Mouse (Mus musculus) forebrain, embryonic 13.5 days (tissue): ENCODE results near the gene Tarsl2. TPM values are rescaled to one million over a fixed set of nuclear protein-coding genes. Genes with fewer than 3 reads are reported as not detected.

Experiments
- ATAC-seq: fragments of 200-750 bp; cut with Nextera tagmentation; 2 replicates; pipeline ENCODE4 v1.8.0; 2017
- H3K27ac ChIP-seq: fragments of 300-500 bp; sonication (generic); 2 replicates; pipeline ENCODE4 v1.5.1; 2015; ENCODE audit warnings: inconsistent platforms, mild to moderate bottlenecking, moderate library complexity
- H3K27me3 ChIP-seq: fragments of 300-500 bp; sonication (generic); 2 replicates; pipeline ENCODE4 v1.6.1; 2015; ENCODE audit warnings: mild to moderate bottlenecking, inconsistent platforms
- H3K36me3 ChIP-seq: fragments of 300-500 bp; sonication (generic); 2 replicates; pipeline ENCODE4 v1.6.1; 2015; ENCODE audit warnings: mild to moderate bottlenecking, inconsistent platforms; ENCODE audit not compliant: poor library complexity, severe bottlenecking
- H3K4me1 ChIP-seq: fragments of 300-500 bp; sonication (generic); 2 replicates; pipeline ENCODE4 v1.6.1; 2015; ENCODE audit warnings: inconsistent platforms
- H3K4me2 ChIP-seq: fragments of 300-500 bp; sonication (generic); 2 replicates; pipeline ENCODE4 v1.6.1; 2015; ENCODE audit warnings: inconsistent platforms, mild to moderate bottlenecking, moderate library complexity
- H3K4me3 ChIP-seq: fragments of 300-500 bp; sonication (generic); 2 replicates; pipeline ENCODE4 v1.5.1; 2015; ENCODE audit warnings: mild to moderate bottlenecking, inconsistent platforms
- H3K9ac ChIP-seq: fragments of 300-500 bp; sonication (generic); 2 replicates; pipeline ENCODE4 v1.6.1; 2015; ENCODE audit warnings: mild to moderate bottlenecking, inconsistent platforms
- H3K9me3 ChIP-seq: fragments of 300-500 bp; sonication (generic); replicated peaks from 2 replicates; pipeline ENCODE4 v1.6.1; 2016; ENCODE audit warnings: inconsistent platforms
- WGBS: fragments of 180-500 bp; shearing (Covaris S2); methylation state at CpG from one replicate; pipeline ENCODE4 v1.1.7; 2015; 5-methylcytosine and 5-hydroxymethylcytosine counted together
- polyA plus RNA-seq: library from polyadenylated mRNA; unstranded; fragments of >200 nt; fragmentation: Nextera tagmentation; extraction: Ambion mirVana; gene quantifications from 2 replicates; pipeline ENCODE4 v1.2.1, GENCODE M21; 2015

Gene Tarsl2
- polyA plus RNA-seq, 1 experiment from 2014 or later: 11.1 TPM

- no peak overlapping the region for H3K4me3 ChIP-seq
- no peaks in the 10 kb centered on the region for H3K4me1 ChIP-seq
- no peak overlapping the region for H3K9ac ChIP-seq
- ATAC-seq: no peak
- 88% methylated on average over 11 of the region's 11 CpGs for WGBS
- H3K27ac ChIP-seq: no peak overlapping the region
- no peaks in the 10 kb centered on the region for H3K27me3 ChIP-seq
- H3K36me3 ChIP-seq: peaks cover 37% of the 10 kb centered on the region
- no peaks in the 10 kb centered on the region for H3K9me3 ChIP-seq
- no peak overlapping the region for H3K4me2 ChIP-seq
Measured at GRCm38 (mm10) chr7:65663225-65663790, 18.6 kb downstream of the Tarsl2 start.

DNA sequence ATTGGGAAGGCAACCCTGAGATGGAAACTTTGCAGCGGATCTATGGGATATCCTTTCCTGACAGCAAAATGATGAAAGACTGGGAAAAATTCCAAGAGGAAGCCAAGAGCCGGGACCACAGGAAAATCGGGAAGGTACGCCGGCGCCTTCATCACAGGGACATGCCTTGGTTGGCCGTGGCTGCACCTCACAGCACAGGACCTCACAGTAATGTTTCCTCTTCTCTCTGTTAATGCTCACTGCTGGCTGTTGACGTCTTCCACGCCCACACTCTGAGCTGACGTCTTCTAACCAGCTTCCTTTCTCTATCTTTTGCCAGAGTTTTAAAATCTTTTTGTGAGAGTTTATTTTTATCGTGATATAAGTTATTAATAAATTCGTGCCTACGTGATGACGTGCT is 19.2 kb downstream of the Tarsl2 start:
- Histone ChIP-seq H3K4me1 (no peaks in the 10 kb centered on the region), H3K4me3 (no peak overlapping the region), H3K27ac (no peak overlapping the region), H3K9ac (no peak overlapping the region), H3K9me3 (no peaks in the 10 kb centered on the region), H3K4me2 (no peak overlapping the region), H3K36me3 (peaks cover 31% of the 10 kb centered on the region), H3K27me3 (no peaks in the 10 kb centered on the region)
- ATAC-seq: no peak
- WGBS: 92% methylated on average over 14 of the region's 14 CpGs

DNA sequence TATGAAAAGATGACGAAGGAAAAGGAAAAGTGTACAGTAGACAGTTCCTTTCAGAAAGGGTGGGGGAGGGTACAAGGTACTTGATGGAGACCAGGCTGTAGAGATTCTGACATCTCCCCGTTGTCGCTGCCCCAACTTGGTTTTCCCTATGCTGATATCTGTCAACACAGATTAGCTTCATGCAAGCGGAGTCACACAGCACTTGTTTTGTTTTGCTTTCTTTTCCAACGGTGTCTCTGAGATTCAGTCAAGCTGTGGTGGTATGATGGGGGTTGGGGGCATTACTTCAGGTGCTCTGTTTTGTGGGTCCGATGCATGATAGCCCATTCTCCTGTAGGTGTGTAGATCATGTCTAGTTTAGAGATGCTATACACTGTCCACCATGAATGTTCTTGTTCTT is 22.8 kb downstream of the Tarsl2 start:
- Histone ChIP-seq H3K4me1 (no peaks in the 10 kb centered on the region), H3K36me3 (peaks cover 37% of the 10 kb centered on the region), H3K27me3 (no peaks in the 10 kb centered on the region), H3K4me3 (no peak overlapping the region), H3K4me2 (no peak overlapping the region), H3K27ac (no peak overlapping the region), H3K9ac (no peak overlapping the region), H3K9me3 (no peaks in the 10 kb centered on the region)
- ATAC-seq: no peak
- WGBS: 94% methylated on average over 6 of the region's 6 CpGs

DNA sequence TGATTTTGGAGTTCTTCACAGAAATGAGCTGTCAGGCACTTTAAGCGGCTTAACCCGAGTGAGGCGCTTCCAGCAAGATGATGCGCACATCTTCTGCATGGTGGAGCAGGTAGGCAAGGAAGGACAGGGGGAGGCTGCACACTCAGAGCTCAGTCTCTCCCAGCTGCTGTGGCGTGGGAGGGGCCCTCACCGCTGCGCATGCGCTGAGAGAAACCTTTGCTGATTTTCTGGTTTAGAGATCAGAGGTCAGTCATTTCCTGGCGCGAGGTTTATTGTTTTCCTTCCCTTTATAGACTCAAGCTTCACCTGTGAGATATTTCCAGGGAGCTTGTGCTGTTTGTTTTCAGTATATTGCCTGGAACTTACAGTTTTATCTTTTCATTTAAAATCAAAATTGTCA is 33.4 kb downstream of the Tarsl2 start:
- WGBS: 78% methylated on average over 10 of the region's 10 CpGs
- H3K27ac ChIP-seq: no peak overlapping the region
- ATAC-seq: no peak
- H3K4me1 ChIP-seq: no peaks in the 10 kb centered on the region
- peaks cover 22% of the 10 kb centered on the region for H3K36me3 ChIP-seq
- no peak overlapping the region for H3K4me3 ChIP-seq
- no peak overlapping the region for H3K4me2 ChIP-seq
- no peaks in the 10 kb centered on the region for H3K27me3 ChIP-seq
- H3K9ac ChIP-seq: no peak overlapping the region
- no peaks in the 10 kb centered on the region for H3K9me3 ChIP-seq

GRCm38 (mm10) chr7:65678900-65679595 is 34.4 kb downstream of the Tarsl2 start:
- Histone ChIP-seq H3K9ac (no peak overlapping the region), H3K4me3 (no peak overlapping the region), H3K27ac (no peak overlapping the region), H3K4me2 (no peak overlapping the region), H3K9me3 (no peaks in the 10 kb centered on the region), H3K36me3 (peaks cover 22% of the 10 kb centered on the region), H3K27me3 (no peaks in the 10 kb centered on the region), H3K4me1 (no peaks in the 10 kb centered on the region)
- 77% methylated on average over 7 of the region's 7 CpGs for WGBS
- no peak for ATAC-seq

- ATAC-seq: no peak
- Histone ChIP-seq H3K9ac (no peak overlapping the region), H3K36me3 (peaks cover 13% of the 10 kb centered on the region; the same call in 1 of the 2 replicates)
Measured at GRCm38 (mm10) chr7:65681166-65681565, 36.5 kb downstream of the Tarsl2 start.

GRCm38 (mm10) chr7:65684256-65684835 is 39.6 kb downstream of the Tarsl2 start:
- H3K9ac ChIP-seq: no peak overlapping the region
- H3K4me3 ChIP-seq: no peak overlapping the region
- H3K4me2 ChIP-seq: no peak overlapping the region
- no peak overlapping the region for H3K27ac ChIP-seq
- H3K4me1 ChIP-seq: no peaks in the 10 kb centered on the region
- no peaks in the 10 kb centered on the region for H3K27me3 ChIP-seq
- H3K36me3 ChIP-seq: peaks cover 16% of the 10 kb centered on the region
- whole genome bisulfite sequencing: 58% methylated on average over 7 of the region's 7 CpGs
- ATAC-seq: no peak
- H3K9me3 ChIP-seq: no peaks in the 10 kb centered on the region

More at GRCm38 (mm10) chr7:65681166-65681565, 36.5 kb downstream of the Tarsl2 start:
- Histone ChIP-seq H3K27ac (no peak overlapping the region), H3K9me3 (no peaks in the 10 kb centered on the region), H3K4me3 (no peak overlapping the region), H3K27me3 (no peaks in the 10 kb centered on the region), H3K4me2 (no peak overlapping the region), H3K4me1 (no peaks in the 10 kb centered on the region)
- WGBS: 80% methylated on average over 5 of the region's 5 CpGs

DNA sequence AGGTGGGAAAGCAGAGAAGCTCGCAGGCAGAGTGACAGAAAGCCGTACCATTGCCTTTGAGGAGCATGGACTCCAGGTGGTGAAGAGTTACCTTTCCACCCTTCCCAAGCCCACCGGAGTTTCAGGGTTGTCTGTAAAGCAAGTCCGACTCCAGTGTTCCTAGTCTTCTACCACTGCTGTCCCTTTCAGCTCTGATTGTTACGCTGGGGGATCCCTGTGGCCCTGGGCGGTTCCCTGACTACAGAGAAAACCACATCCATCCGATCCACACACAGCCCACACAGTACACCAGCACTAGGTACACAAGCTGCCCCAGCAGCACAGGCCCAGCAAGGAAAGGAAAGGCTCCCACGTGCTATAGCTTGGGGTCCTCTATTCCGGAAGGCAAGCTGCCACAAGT is 42.0 kb downstream of the Tarsl2 start:
- WGBS: 90% methylated on average over 9 of the region's 9 CpGs
- Histone ChIP-seq H3K27me3 (no peaks in the 10 kb centered on the region), H3K4me1 (no peaks in the 10 kb centered on the region), H3K9ac (no peak overlapping the region), H3K9me3 (no peaks in the 10 kb centered on the region), H3K27ac (no peak overlapping the region), H3K36me3 (peaks cover 18% of the 10 kb centered on the region), H3K4me2 (no peak overlapping the region), H3K4me3 (no peak overlapping the region)
- no peak for ATAC-seq

- no peak within 1 kb of the TSS for H3K4me3 ChIP-seq
- no peak within 1 kb of the TSS for H3K27ac ChIP-seq
- no peak within 1 kb of the TSS for H3K4me2 ChIP-seq
- H3K9me3 ChIP-seq: no peaks in the 10 kb centered on the region
- peaks cover 25% of the 10 kb centered on the region for H3K36me3 ChIP-seq
- 91% methylated on average over 7 of the region's 7 CpGs for whole genome bisulfite sequencing
- ATAC-seq: no peak
- H3K9ac ChIP-seq: no peak within 1 kb of the TSS
- H3K27me3 ChIP-seq: no peaks in the 10 kb centered on the region
- H3K4me1 ChIP-seq: peaks cover 20% of the 10 kb centered on the region
Measured at GRCm38 (mm10) chr7:65690869-65691268, 46.2 kb downstream of the Tarsl2 start, which contains the start of gene Tm2d3. Gene Tm2d3 (plus strand): TSS chr7:65691169.

DNA sequence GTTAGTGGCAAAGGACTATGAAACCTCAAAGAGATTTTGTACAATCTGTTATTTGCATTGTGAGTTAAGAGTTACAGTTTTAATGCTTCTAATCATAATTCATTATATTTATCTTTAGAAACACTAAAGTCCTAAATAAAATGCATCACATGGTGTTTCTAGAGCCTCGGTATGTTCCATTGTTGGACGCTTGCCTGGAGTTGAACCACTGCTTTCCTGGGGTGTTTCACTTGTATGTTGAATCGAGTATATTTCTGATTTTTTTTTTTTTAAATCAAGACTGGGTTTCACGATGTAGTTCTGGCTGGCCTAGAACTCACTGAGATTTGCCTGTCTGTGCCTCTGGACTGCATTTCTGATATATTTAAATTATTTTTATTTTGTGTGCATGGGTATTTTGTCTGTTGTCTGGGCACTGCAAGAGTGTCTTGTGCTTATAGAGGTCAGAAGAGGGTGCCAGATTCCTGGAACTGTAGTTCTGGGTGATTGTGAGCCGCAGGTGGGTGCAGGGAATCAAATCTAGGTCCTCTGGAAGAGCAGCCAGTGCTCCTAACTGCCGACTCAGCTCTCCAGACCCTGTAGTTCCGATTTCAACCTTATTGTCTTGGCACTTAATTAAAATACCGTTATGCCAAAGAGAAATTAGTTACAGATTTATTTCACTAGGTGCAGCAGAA is 47.4 kb downstream of the Tarsl2 start:
- 82% methylated on average over 8 of the region's 8 CpGs for WGBS
- Histone ChIP-seq H3K36me3 (peaks cover 30% of the 10 kb centered on the region), H3K4me2 (no peak overlapping the region), H3K4me1 (peaks cover 20% of the 10 kb centered on the region), H3K27ac (no peak overlapping the region), H3K27me3 (no peaks in the 10 kb centered on the region), H3K9me3 (no peaks in the 10 kb centered on the region), H3K9ac (no peak overlapping the region), H3K4me3 (no peak overlapping the region)
- ATAC-seq: no peak

GRCm38 (mm10) chr7:65692883-65693282 is 48.2 kb downstream of the Tarsl2 start:
- WGBS: 3% methylated on average over 10 of the region's 10 CpGs

DNA sequence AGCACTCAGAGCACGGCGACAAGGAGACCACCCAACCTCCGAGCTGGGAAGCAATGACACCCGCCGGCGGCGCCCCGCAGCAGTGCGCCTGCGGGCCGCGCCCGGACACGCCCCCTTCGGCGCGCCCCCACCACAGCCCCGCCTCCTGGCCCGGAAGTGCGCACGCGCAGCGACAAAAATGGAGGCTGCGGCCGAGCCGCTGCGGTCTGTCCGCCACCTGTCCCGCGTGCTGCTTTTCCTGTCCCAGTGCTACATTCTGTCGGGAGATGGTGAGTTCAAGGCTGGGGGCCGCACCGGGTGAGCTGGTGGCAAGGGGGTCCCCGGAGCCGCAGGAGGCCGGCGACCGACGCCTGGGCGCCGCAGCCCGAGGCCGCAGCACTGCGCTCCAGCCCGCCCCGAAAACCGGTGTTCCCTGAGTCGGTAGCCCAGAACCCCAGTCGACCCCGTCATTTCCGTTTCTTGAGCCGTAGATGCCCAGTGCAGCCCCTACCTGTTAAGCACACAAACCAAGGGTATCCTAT is 48.7 kb downstream of the Tarsl2 start:
- Histone ChIP-seq H3K27me3 (no peaks in the 10 kb centered on the region), H3K4me3 (peak overlapping the region; percentile 68), H3K36me3 (peaks cover 34% of the 10 kb centered on the region), H3K4me1 (peaks cover 20% of the 10 kb centered on the region), H3K9ac (peak overlapping the region; percentile 83), H3K9me3 (no peaks in the 10 kb centered on the region), H3K4me2 (peak overlapping the region; percentile 78), H3K27ac (peak overlapping the region; percentile 55; the same call in 1 of the 2 replicates)
- ATAC-seq: peak; percentile 98
- under 1% methylated on average over 49 of the region's 52 CpGs for WGBS

More at GRCm38 (mm10) chr7:65692883-65693282, 48.2 kb downstream of the Tarsl2 start:
- peak overlapping the region; percentile 55; the same call in 1 of the 2 replicates for H3K27ac ChIP-seq
- peak overlapping the region; percentile 68 for H3K4me3 ChIP-seq
- peak overlapping the region; percentile 83 for H3K9ac ChIP-seq
- no peaks in the 10 kb centered on the region for H3K27me3 ChIP-seq
- H3K36me3 ChIP-seq: peaks cover 30% of the 10 kb centered on the region
- peaks cover 20% of the 10 kb centered on the region for H3K4me1 ChIP-seq
- ATAC-seq: no peak
- H3K4me2 ChIP-seq: peak overlapping the region; percentile 78
- H3K9me3 ChIP-seq: no peaks in the 10 kb centered on the region
